In genomic region chr6:87277527-87277926, GRCm38 (mm10) we compare ENCODE assay signal across 8 mouse cellular contexts. TPM values are rescaled to one million over a fixed set of nuclear protein-coding genes. Genes with fewer than 3 reads are reported as not detected.
DNase-seq lines count a peak whose midpoint lies in the region; ATAC-seq and TF ChIP-seq lines count a peak whose summit lies in the region.

No protein-coding gene starts in this region.

- intact Hi-C loops in heart, postnatal 25 days (cut with DNase I) = no loop called here
- intact Hi-C loops in heart, adult 2 months (cut with DNase I) = no loop called here

- no peaks in the 10 kb centered on the region for H3K79me2 ChIP-seq in heart, adult 2 months (replicated peaks; ENCODE audit: control insufficient read depth, insufficient read depth, low read length)

- TF ChIP-seq CTCF in heart, adult 2 months (IDR thresholded peaks at IDR 0.05) = no peak

- H3K9me3 ChIP-seq in kidney, embryonic 15.5 days (replicated peaks) = no peaks in the 10 kb centered on the region

- peak; percentile 33; the same call in 1 of the 2 replicates for ATAC-seq in kidney, embryonic 15.5 days (replicated peaks; ENCODE audit: low FRiP score)
- ATAC-seq in megakaryocyte progenitor cell, adult 5-6 weeks (replicated peaks; ENCODE audit: poor library complexity) = 0 out of 2 replicates have a peak, but pooled peaks have one; percentile 31

- 27% methylated on average over 3 of the region's 3 CpGs for WGBS in heart, adult 2 months
- 13% methylated on average over 3 of the region's 3 CpGs for WGBS in kidney, embryonic 15.5 days

- peaks cover 1% of the 10 kb centered on the region; the same call in 1 of the 2 replicates for H3K4me1 ChIP-seq in heart, adult 2 months (ENCODE audit: control insufficient read depth, insufficient read depth, low read length)
- H3K4me1 ChIP-seq in kidney, embryonic 15.5 days = peaks cover 41% of the 10 kb centered on the region

- DNase-seq in heart, adult 18-20 months = peak; percentile 37 to 45
- no peak for DNase-seq in heart, postnatal 25 days (ENCODE audit: low spot score)
- DNase-seq in adipocyte (ENCODE audit: low spot score) = peak; percentile 73
- DNase-seq in heart, adult 2 months = peak; percentile 32 to 33
- no peak for DNase-seq in frontal cortex, postnatal 25 days (ENCODE audit: low spot score in 2 of 2)
- DNase-seq in spleen, postnatal 4 days (ENCODE audit: low spot score in 2 of 2) = no peak

- H3K9ac ChIP-seq in heart, adult 2 months (ENCODE audit: low read depth, low read length) = no peak overlapping the region
- no peak overlapping the region for H3K9ac ChIP-seq in kidney, embryonic 15.5 days

- no peaks in the 10 kb centered on the region for H3K36me3 ChIP-seq in heart, adult 2 months (ENCODE audit: control insufficient read depth, insufficient read depth, low read length)
- H3K36me3 ChIP-seq in kidney, embryonic 15.5 days = peaks cover 9% of the 10 kb centered on the region

- TF ChIP-seq EP300 in heart, adult 2 months (IDR thresholded peaks at IDR 0.05; ENCODE audit: insufficient read depth, low read depth, low read length) = no peak

- no peak overlapping the region for H3K27ac ChIP-seq in heart, adult 2 months
- peak overlapping the region; percentile 72 for H3K27ac ChIP-seq in kidney, embryonic 15.5 days

- no peak for TF ChIP-seq POLR2A in heart, adult 2 months (IDR thresholded peaks at IDR 0.05; ENCODE audit: insufficient read depth, low read depth, low read length)

- H3K4me3 ChIP-seq in heart, adult 2 months = no peak overlapping the region
- H3K4me3 ChIP-seq in kidney, embryonic 15.5 days (replicated peaks) = no peak overlapping the region

- no peak overlapping the region for H3K4me2 ChIP-seq in kidney, embryonic 15.5 days

- no peaks in the 10 kb centered on the region for H3K27me3 ChIP-seq in heart, adult 2 months (ENCODE audit: control insufficient read depth, insufficient read depth, low read length)
- H3K27me3 ChIP-seq in kidney, embryonic 15.5 days = peaks cover 29% of the 10 kb centered on the region

RNA-seq across cellular contexts. Expression of gene Antxr1, which starts 58.1 kb away (rescaled TPM):
- 1 to 10 TPM; 6.5 to 7.6 TPM for total RNA-seq in heart, adult 18-20 months (2021)
- total RNA-seq in heart, postnatal 25 days (2021) = 10 to 100 TPM in 1 of 2 experiments, 1 to 10 TPM in 1; 9.8 to 11.7 TPM
- total RNA-seq in heart, adult 2 months (2021) = 1 to 10 TPM; 6.5 to 8.5 TPM
- 4.8 and 7.1 TPM in 2 replicates for polyA plus RNA-seq in heart, adult 2 months (2012; rRNA removed)
- 6.2 and 6.3 TPM in 2 replicates for polyA plus RNA-seq in kidney, embryonic 15.5 days (2015; fragmentation: Nextera tagmentation; extraction: Ambion mirVana)
- total RNA-seq in megakaryocyte progenitor cell, adult 5-6 weeks (2015) = 1.2 and 1.5 TPM in 2 replicates
- 0.07 and 0.08 TPM in 2 replicates for total RNA-seq in megakaryocyte progenitor cell, adult 5-6 weeks (2017)

Comparison
In these comparisons a context has a peak if more than half of its experiments do, and no peak if none do; other contexts are left out.
1. DNase-seq: peak in heart, adult 18-20 months (2 of 2), adipocyte (single experiment) and heart, adult 2 months (2 of 2); none in heart, postnatal 25 days (single experiment), frontal cortex, postnatal 25 days (0 of 2) and spleen, postnatal 4 days (0 of 2).